Mouse (Mus musculus): Measurements from ENCODE around the gene Abhd2.

- TF ChIP-seq CTCF (IDR thresholded peaks at IDR 0.05; ENCODE audit: control insufficient read depth, insufficient read depth, low read length) (no peak), POLR2A (IDR thresholded peaks at IDR 0.05; ENCODE audit: borderline replicate concordance, control insufficient read depth, low read depth, low read length) (no peak)
Observed at GRCm38 (mm10) chr7:79328769-79329168, 55.8 kb downstream of the Abhd2 start.

Data from bone marrow, adult 2 months (tissue).